Mouse (Mus musculus) hindbrain, embryonic 14.5 days (tissue): ENCODE results near the gene Tbc1d9b. TPM values are rescaled to one million over a fixed set of nuclear protein-coding genes. Genes with fewer than 3 reads are reported as not detected.

Source experiments
- ATAC-seq: fragments of 200-750 bp; cut with Nextera tagmentation; 2 replicates; pipeline ENCODE4 v1.8.0; 2017; ENCODE audit warnings: moderate number of reproducible peaks, mild to moderate bottlenecking, moderate TSS enrichment, moderate library complexity; ENCODE audit not compliant: low FRiP score
- DNase-seq: peaks from one replicate; pipeline ENCODE4 v3.0.0-alpha.2; 2015; ENCODE audit warnings: low spot score
- H3K27ac ChIP-seq: fragments of 300-500 bp; sonication (generic); 2 replicates; pipeline ENCODE4 v1.5.1; 2014; ENCODE audit warnings: mild to moderate bottlenecking, moderate library complexity
- H3K27me3 ChIP-seq: fragments of 300-500 bp; sonication (generic); 2 replicates; pipeline ENCODE4 v1.6.1; 2014; ENCODE audit warnings: mild to moderate bottlenecking, low read length, mixed read lengths; ENCODE audit not compliant: control insufficient read depth, insufficient read depth
- H3K36me3 ChIP-seq: fragments of 300-500 bp; sonication (generic); replicated peaks from 2 replicates; pipeline ENCODE4 v1.6.1; 2014; ENCODE audit not compliant: control insufficient read depth, insufficient read depth
- H3K4me1 ChIP-seq: fragments of 300-500 bp; sonication (generic); replicated peaks from 2 replicates; pipeline ENCODE4 v1.6.1; 2014; ENCODE audit warnings: antibody characterized with exemption, low read length, mixed read lengths; ENCODE audit not compliant: control insufficient read depth, insufficient read depth
- H3K4me2 ChIP-seq: fragments of 300-500 bp; sonication (generic); replicated peaks from 2 replicates; pipeline ENCODE4 v1.6.1; 2014; ENCODE audit warnings: mild to moderate bottlenecking, moderate library complexity
- H3K4me3 ChIP-seq: fragments of 300-500 bp; sonication (generic); replicated peaks from 2 replicates; pipeline ENCODE4 v1.5.1; 2014; ENCODE audit warnings: mild to moderate bottlenecking, low read length
- H3K9ac ChIP-seq: fragments of 300-500 bp; sonication (generic); 2 replicates; pipeline ENCODE4 v1.6.1; 2014
- H3K9me3 ChIP-seq: fragments of 300-500 bp; sonication (generic); 2 replicates; pipeline ENCODE4 v1.6.1; 2016; ENCODE audit warnings: low read length; ENCODE audit not compliant: control insufficient read depth
- WGBS: fragments of 180-500 bp; shearing (Covaris S2); extraction: QIAGEN DNeasy Blood & Tissue Kit; methylation state at CpG from one replicate; pipeline ENCODE4 v1.1.7; 2014; 5-methylcytosine and 5-hydroxymethylcytosine counted together
- polyA plus RNA-seq: library from polyadenylated mRNA; unstranded; fragments of >200 nt; fragmentation: Nextera tagmentation; extraction: Ambion mirVana; gene quantifications from 2 replicates; pipeline ENCODE4 v1.2.1, GENCODE M21; 2014

The Tbc1d9b gene
- polyA plus RNA-seq, 1 experiment from 2014 or later = 35.7 TPM

- Histone ChIP-seq H3K9me3 (no peaks in the 10 kb centered on the region), H3K4me1 (no peaks in the 10 kb centered on the region), H3K36me3 (peaks cover 96% of the 10 kb centered on the region), H3K4me3 (no peak overlapping the region), H3K4me2 (no peak overlapping the region), H3K27ac (no peak overlapping the region), H3K9ac (no peak overlapping the region), H3K27me3 (no peaks in the 10 kb centered on the region)
- ATAC-seq (no peak), DNase-seq (no peak)
- 92% methylated on average over 7 of the region's 7 CpGs for WGBS
These were observed 18.0 kb downstream of the Tbc1d9b start for GRCm38 (mm10) chr11:50149200-50149599.

- H3K27ac ChIP-seq = no peak overlapping the region
- H3K27me3 ChIP-seq = no peaks in the 10 kb centered on the region
- no peaks in the 10 kb centered on the region for H3K9me3 ChIP-seq
- peaks cover 99% of the 10 kb centered on the region for H3K36me3 ChIP-seq
- ATAC-seq (no peak), DNase-seq (no peak)
- no peak overlapping the region for H3K4me3 ChIP-seq
- no peak overlapping the region for H3K4me2 ChIP-seq
- H3K4me1 ChIP-seq = no peaks in the 10 kb centered on the region
- H3K9ac ChIP-seq = no peak overlapping the region
- WGBS = 91% methylated on average over 9 of the region's 9 CpGs
These were observed 18.5 kb downstream of the Tbc1d9b start for GRCm38 (mm10) chr11:50149603-50150150.

GRCm38 (mm10) chr11:50151374-50151773, 20.2 kb downstream of the Tbc1d9b start:
- 83% methylated on average over 3 of the region's 3 CpGs for WGBS

GRCm38 (mm10) chr11:50154166-50154565, 23.0 kb downstream of the Tbc1d9b start:
- no peak for ATAC-seq
- 66% methylated on average over 9 of the region's 9 CpGs for WGBS
- DNase-seq = no peak
- Histone ChIP-seq H3K9ac (no peak overlapping the region), H3K27me3 (no peaks in the 10 kb centered on the region), H3K27ac (no peak overlapping the region), H3K9me3 (no peaks in the 10 kb centered on the region), H3K4me1 (no peaks in the 10 kb centered on the region), H3K4me2 (no peak overlapping the region), H3K36me3 (peaks cover 100% of the 10 kb centered on the region), H3K4me3 (no peak overlapping the region)

More at GRCm38 (mm10) chr11:50151374-50151773, 20.2 kb downstream of the Tbc1d9b start:
- no peak overlapping the region for H3K9ac ChIP-seq
- H3K27ac ChIP-seq = no peak overlapping the region
- no peak for DNase-seq
- no peaks in the 10 kb centered on the region for H3K9me3 ChIP-seq
- no peaks in the 10 kb centered on the region for H3K27me3 ChIP-seq
- H3K4me2 ChIP-seq = no peak overlapping the region
- no peaks in the 10 kb centered on the region for H3K4me1 ChIP-seq
- ATAC-seq = no peak
- no peak overlapping the region for H3K4me3 ChIP-seq
- H3K36me3 ChIP-seq = peaks cover 99% of the 10 kb centered on the region

- no peak for ATAC-seq
- 88% methylated on average over 12 of the region's 12 CpGs for WGBS
- no peaks in the 10 kb centered on the region for H3K4me1 ChIP-seq
These were observed 23.8 kb downstream of the Tbc1d9b start for GRCm38 (mm10) chr11:50154777-50155520.

GRCm38 (mm10) chr11:50155785-50156184, 24.6 kb downstream of the Tbc1d9b start:
- DNase-seq = no peak
- no peak overlapping the region for H3K4me2 ChIP-seq
- H3K4me3 ChIP-seq = no peak overlapping the region
- no peaks in the 10 kb centered on the region for H3K9me3 ChIP-seq
- no peak overlapping the region for H3K27ac ChIP-seq
- H3K9ac ChIP-seq = no peak overlapping the region
- 98% methylated on average over 2 of the region's 2 CpGs for WGBS
- H3K36me3 ChIP-seq = peaks cover 100% of the 10 kb centered on the region
- no peaks in the 10 kb centered on the region for H3K27me3 ChIP-seq
- no peaks in the 10 kb centered on the region for H3K4me1 ChIP-seq
- ATAC-seq = no peak

More at GRCm38 (mm10) chr11:50154777-50155520, 23.8 kb downstream of the Tbc1d9b start:
- no peak overlapping the region for H3K4me2 ChIP-seq
- no peak overlapping the region for H3K4me3 ChIP-seq
- no peak overlapping the region for H3K9ac ChIP-seq
- no peaks in the 10 kb centered on the region for H3K9me3 ChIP-seq
- H3K27me3 ChIP-seq = no peaks in the 10 kb centered on the region
- DNase-seq = no peak
- H3K36me3 ChIP-seq = peaks cover 100% of the 10 kb centered on the region
- no peak overlapping the region for H3K27ac ChIP-seq

- WGBS = 93% methylated on average over 16 of the region's 16 CpGs
- ATAC-seq = no peak
- H3K36me3 ChIP-seq = peaks cover 100% of the 10 kb centered on the region
These were observed 25.6 kb downstream of the Tbc1d9b start for GRCm38 (mm10) chr11:50156725-50157258.

GRCm38 (mm10) chr11:50158346-50158745, 27.1 kb downstream of the Tbc1d9b start:
- Histone ChIP-seq H3K27me3 (no peaks in the 10 kb centered on the region), H3K4me3 (no peak overlapping the region), H3K27ac (no peak overlapping the region), H3K4me2 (no peak overlapping the region), H3K9ac (no peak overlapping the region), H3K36me3 (peaks cover 100% of the 10 kb centered on the region), H3K9me3 (no peaks in the 10 kb centered on the region), H3K4me1 (no peaks in the 10 kb centered on the region)
- ATAC-seq = no peak
- no peak for DNase-seq
- 93% methylated on average over 7 of the region's 7 CpGs for WGBS

More at GRCm38 (mm10) chr11:50156725-50157258, 25.6 kb downstream of the Tbc1d9b start:
- Histone ChIP-seq H3K4me1 (no peaks in the 10 kb centered on the region), H3K4me3 (no peak overlapping the region), H3K27me3 (no peaks in the 10 kb centered on the region), H3K9me3 (no peaks in the 10 kb centered on the region), H3K4me2 (no peak overlapping the region), H3K9ac (no peak overlapping the region), H3K27ac (no peak overlapping the region)
- DNase-seq = no peak

GRCm38 (mm10) chr11:50159347-50159746, 28.2 kb downstream of the Tbc1d9b start:
- Histone ChIP-seq H3K9me3 (no peaks in the 10 kb centered on the region), H3K27me3 (no peaks in the 10 kb centered on the region), H3K9ac (no peak overlapping the region), H3K4me1 (no peaks in the 10 kb centered on the region), H3K27ac (no peak overlapping the region), H3K4me3 (no peak overlapping the region), H3K36me3 (peaks cover 100% of the 10 kb centered on the region), H3K4me2 (no peak overlapping the region)
- WGBS = 87% methylated on average over 4 of the region's 4 CpGs
- DNase-seq (no peak), ATAC-seq (no peak)
